Mouse (Mus musculus) hindbrain, postnatal 0 days (tissue): Measurements from ENCODE around the gene Rps6ka1. TPM values are rescaled to one million over a fixed set of nuclear protein-coding genes. Genes with fewer than 3 reads are reported as not detected.

ENCODE experiments used
- ATAC-seq: fragments of 200-750 bp; cut with Nextera tagmentation; 2 replicates; pipeline ENCODE4 v1.8.0; 2017; ENCODE audit warnings: mild to moderate bottlenecking, moderate TSS enrichment, moderate library complexity
- DNase-seq: peaks from one replicate; pipeline ENCODE4 v3.0.0-alpha.2; 2015; ENCODE audit warnings: low spot score
- H3K27ac ChIP-seq: fragments of 300-500 bp; sonication (generic); 2 replicates; pipeline ENCODE4 v1.5.1; 2014; ENCODE audit warnings: mild to moderate bottlenecking
- H3K27me3 ChIP-seq: fragments of 300-500 bp; sonication (generic); 2 replicates; pipeline ENCODE4 v1.6.1; 2014; ENCODE audit warnings: low read length, mixed read lengths; ENCODE audit not compliant: insufficient read depth
- H3K36me3 ChIP-seq: fragments of 300-500 bp; sonication (generic); 2 replicates; pipeline ENCODE4 v1.6.1; 2014; ENCODE audit warnings: low read length, mixed read lengths; ENCODE audit not compliant: insufficient read depth
- H3K4me1 ChIP-seq: fragments of 300-500 bp; sonication (generic); 2 replicates; pipeline ENCODE4 v1.6.1; 2014; ENCODE audit warnings: antibody characterized with exemption, low read length, mixed read lengths; ENCODE audit not compliant: insufficient read depth
- H3K4me2 ChIP-seq: fragments of 300-500 bp; sonication (generic); 2 replicates; pipeline ENCODE4 v1.6.1; 2014; ENCODE audit warnings: low read depth, mild to moderate bottlenecking, low read length, moderate library complexity, mixed read lengths
- H3K4me3 ChIP-seq: fragments of 300-500 bp; sonication (generic); 2 replicates; pipeline ENCODE4 v1.5.1; 2014; ENCODE audit warnings: low read length
- H3K9ac ChIP-seq: fragments of 300-500 bp; sonication (generic); replicated peaks from 2 replicates; pipeline ENCODE4 v1.6.1; 2014; ENCODE audit warnings: mild to moderate bottlenecking, low read length, moderate library complexity, mixed read lengths
- H3K9me3 ChIP-seq: fragments of 300-500 bp; sonication (generic); 2 replicates; pipeline ENCODE4 v1.6.1; 2016; ENCODE audit warnings: low read length, mixed read lengths
- CTCF ChIP-seq: IDR thresholded peaks from 2 replicates; pipeline ENCODE4 v1.5.1; 2016; ENCODE audit warnings: antibody characterized with exemption, control low read depth, low read depth
- WGBS: fragments of 180-500 bp; shearing (Covaris S2); extraction: QIAGEN DNeasy Blood & Tissue Kit; methylation state at CpG from one replicate; pipeline ENCODE4 v1.1.7; 2014; 5-methylcytosine and 5-hydroxymethylcytosine counted together
- polyA plus RNA-seq: library from polyadenylated mRNA; unstranded; fragments of >200 nt; fragmentation: Nextera tagmentation; extraction: Ambion mirVana; gene quantifications from 2 replicates; pipeline ENCODE4 v1.2.1, GENCODE M21; 2015
- total RNA-seq: library from RNA; depleted of rRNA; stranded (reverse); fragments of >200 nt; gene quantifications from 2 replicates; pipeline ENCODE4 v1.2.3, GENCODE M21; 2014

Gene Rps6ka1
- total and polyA plus RNA-seq, 2 experiments from 2014 or later, result 22.6 to 31.1 TPM

DNA sequence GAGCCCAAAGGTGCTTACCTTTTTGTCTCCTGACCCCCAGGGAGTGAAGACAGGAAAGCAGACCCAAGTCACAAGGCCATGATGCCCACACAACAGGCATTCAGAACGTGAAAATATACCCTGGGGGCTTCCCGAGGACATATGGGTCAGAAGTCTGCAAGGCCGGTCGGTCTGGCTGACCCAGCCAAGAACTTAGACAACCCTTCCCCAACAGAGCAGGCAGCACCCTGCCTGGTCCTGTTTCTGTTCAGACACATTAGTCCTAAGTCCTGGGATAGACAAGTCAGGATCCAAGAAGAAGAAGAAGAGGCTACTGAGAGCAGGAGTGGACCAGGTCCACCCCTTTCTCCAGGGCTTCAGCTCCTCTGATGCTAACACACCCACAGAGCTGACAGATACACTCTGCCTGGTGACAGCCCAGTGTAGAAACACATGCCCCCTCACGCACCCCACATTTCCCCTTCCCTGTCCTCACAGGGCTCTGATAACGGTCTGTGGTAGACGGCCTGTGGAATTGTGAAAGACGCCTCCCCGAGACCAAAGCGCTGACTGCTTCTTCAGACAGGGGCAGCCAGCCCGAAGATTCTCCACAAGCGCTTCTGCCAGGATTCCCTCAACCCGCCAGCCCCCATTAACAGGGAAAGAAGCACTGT, 12.6 kb downstream of the Rps6ka1 start:
- Histone ChIP-seq H3K27me3 (no peaks in the 10 kb centered on the region), H3K9me3 (no peaks in the 10 kb centered on the region), H3K4me2 (no peak overlapping the region), H3K4me1 (no peaks in the 10 kb centered on the region), H3K4me3 (no peak overlapping the region), H3K27ac (no peak overlapping the region), H3K9ac (no peak overlapping the region), H3K36me3 (no peaks in the 10 kb centered on the region)
- ATAC-seq (no peak), DNase-seq (no peak)
- WGBS, result 79% methylated on average over 13 of the region's 13 CpGs
- no peak for TF ChIP-seq CTCF

DNA sequence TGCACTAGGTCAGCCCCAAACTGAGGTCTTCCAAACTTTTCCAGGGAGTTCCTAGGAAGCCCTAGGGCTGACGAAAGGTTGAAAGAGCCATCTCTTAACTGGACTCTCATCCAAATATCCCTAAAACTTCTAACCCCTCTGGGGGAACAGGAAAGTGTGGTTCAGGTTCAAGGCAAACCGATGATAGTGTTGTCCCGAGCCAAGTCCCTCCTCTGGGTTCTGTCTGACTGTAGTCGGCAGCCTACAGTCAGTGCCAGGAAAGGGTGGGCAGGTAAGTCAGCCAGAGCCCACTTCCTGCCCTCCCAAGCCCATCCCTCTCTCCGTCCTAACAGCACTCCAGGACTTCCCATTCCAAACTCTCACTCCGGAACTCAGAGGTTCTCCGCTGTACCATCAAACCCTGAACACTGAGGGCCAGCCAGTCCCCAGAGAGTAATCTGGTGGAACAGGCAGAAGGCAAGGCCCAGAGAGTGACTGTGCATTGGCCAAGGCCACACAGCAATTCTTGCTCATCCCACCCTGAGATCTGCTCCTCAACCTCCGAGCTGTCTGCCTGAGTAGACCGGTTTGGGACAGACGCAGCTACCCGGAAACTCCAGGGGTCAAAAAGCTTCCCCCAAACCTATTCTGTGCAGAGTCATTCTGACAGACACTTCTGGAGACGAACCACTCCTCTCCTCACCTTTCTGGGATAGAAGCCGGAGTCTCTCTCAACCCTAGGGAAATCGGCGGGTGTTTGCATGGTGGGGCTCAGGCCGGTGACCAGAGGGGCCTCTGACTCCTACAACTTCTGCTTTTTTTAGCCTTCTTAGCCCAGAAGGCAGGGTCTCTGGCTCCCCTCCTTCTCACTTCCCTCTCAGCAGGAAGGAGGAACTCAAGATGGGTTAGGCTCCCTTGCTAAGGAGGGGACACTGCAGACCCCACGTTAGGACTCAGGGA, 13.4 kb downstream of the Rps6ka1 start:
- WGBS, result 81% methylated on average over 17 of the region's 17 CpGs
- H3K9me3 ChIP-seq, result no peaks in the 10 kb centered on the region

DNA sequence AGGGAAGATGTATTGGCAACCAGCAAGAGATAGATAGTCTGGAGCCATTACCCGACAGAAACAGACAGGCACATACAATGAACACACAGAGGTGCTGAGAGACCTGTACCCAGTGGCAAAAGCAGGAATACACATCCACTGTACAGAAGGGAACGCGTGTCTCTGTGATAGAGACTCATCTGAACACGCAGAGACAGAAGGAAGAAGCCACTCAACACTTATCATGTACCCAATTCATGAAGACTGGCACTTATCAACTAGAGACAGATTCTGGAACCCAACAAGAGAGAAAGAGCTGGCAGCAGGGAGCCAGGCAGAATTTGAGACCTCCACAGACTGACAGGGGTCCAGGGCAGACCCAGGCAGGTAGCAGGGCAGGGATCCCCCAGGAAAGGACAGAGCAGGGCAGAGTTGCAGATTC, 14.2 kb downstream of the Rps6ka1 start:
- H3K9me3 ChIP-seq, result no peaks in the 10 kb centered on the region
- no peak for DNase-seq
- no peaks in the 10 kb centered on the region for H3K36me3 ChIP-seq
- H3K4me3 ChIP-seq, result no peak overlapping the region
- no peaks in the 10 kb centered on the region for H3K27me3 ChIP-seq
- no peak for TF ChIP-seq CTCF
- WGBS, result 90% methylated on average over 4 of the region's 4 CpGs
- H3K27ac ChIP-seq, result no peak overlapping the region
- no peaks in the 10 kb centered on the region for H3K4me1 ChIP-seq
- no peak overlapping the region for H3K9ac ChIP-seq
- no peak overlapping the region for H3K4me2 ChIP-seq
- ATAC-seq, result no peak

More for the DNA sequence above, 13.4 kb downstream of the Rps6ka1 start:
- Histone ChIP-seq H3K27ac (no peak overlapping the region), H3K27me3 (no peaks in the 10 kb centered on the region), H3K4me2 (no peak overlapping the region), H3K4me3 (no peak overlapping the region), H3K9ac (no peak overlapping the region), H3K36me3 (no peaks in the 10 kb centered on the region), H3K4me1 (no peaks in the 10 kb centered on the region)
- no peak for TF ChIP-seq CTCF
- ATAC-seq (no peak), DNase-seq (no peak)

DNA sequence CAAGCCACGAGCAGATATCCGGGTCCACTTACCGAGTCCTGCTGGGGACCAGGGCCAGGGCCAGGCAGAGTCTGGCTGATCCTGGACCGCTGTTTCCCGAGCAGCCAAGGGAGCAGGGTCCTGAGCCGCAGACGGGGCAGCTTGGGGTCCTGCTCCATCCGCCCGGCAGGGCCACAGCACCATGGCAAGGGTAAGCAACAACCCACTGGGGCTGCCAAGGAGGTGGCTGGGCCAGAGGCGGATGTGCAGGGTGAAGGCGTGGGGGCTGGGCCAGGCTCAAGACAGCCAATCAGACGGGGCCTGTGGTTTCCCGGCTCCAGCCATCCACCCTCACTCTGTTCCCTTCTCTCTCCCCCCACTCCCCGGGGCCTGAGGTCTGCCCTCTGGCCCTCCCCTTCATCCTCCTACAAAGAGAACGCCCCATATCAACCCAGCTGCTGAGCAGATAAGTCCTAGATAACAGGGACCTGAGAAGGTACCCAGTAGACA, 14.7 kb downstream of the Rps6ka1 start:
- Histone ChIP-seq H3K9me3 (no peaks in the 10 kb centered on the region), H3K36me3 (no peaks in the 10 kb centered on the region), H3K4me3 (no peak overlapping the region), H3K27me3 (no peaks in the 10 kb centered on the region), H3K4me2 (no peak overlapping the region), H3K9ac (no peak overlapping the region), H3K4me1 (no peaks in the 10 kb centered on the region), H3K27ac (no peak overlapping the region)
- DNase-seq (no peak), ATAC-seq (no peak)
- no peak for TF ChIP-seq CTCF
- 65% methylated on average over 13 of the region's 15 CpGs for WGBS

DNA sequence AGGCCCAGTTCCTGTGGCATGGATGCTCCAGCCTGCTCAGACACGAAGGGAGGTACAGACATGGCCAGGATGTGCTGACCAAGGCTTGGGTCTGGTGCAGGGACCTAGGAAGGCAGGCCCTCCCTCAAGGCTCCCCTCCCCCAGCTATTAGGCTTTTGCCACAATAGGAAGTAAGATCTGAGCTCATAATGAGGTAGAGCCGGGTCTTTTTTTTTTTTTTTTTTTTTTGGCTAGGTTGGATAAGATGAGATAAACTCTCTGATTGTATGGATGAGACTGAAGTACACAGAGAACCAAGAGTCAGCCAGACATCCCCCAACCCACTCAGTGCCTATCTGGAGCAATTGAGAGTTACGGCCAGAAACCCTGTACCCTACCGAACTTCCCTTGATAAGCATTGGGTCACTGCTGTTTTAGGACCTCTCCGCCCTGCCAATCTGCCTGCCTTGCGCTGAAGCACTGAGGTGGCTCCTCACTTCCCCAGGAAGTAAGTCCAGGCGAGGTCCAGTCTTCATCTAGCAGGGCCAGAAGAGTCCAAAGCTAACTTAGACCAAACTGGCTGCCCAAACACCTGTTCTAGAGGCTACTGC, 15.3 kb downstream of the Rps6ka1 start:
- Histone ChIP-seq H3K27me3 (no peaks in the 10 kb centered on the region), H3K4me2 (no peak overlapping the region), H3K4me1 (no peaks in the 10 kb centered on the region), H3K4me3 (no peak overlapping the region), H3K9me3 (no peaks in the 10 kb centered on the region), H3K9ac (no peak overlapping the region), H3K27ac (no peak overlapping the region), H3K36me3 (no peaks in the 10 kb centered on the region)
- 91% methylated on average over 7 of the region's 7 CpGs for WGBS
- no peak for DNase-seq
- no peak for TF ChIP-seq CTCF
- ATAC-seq, result no peak

DNA sequence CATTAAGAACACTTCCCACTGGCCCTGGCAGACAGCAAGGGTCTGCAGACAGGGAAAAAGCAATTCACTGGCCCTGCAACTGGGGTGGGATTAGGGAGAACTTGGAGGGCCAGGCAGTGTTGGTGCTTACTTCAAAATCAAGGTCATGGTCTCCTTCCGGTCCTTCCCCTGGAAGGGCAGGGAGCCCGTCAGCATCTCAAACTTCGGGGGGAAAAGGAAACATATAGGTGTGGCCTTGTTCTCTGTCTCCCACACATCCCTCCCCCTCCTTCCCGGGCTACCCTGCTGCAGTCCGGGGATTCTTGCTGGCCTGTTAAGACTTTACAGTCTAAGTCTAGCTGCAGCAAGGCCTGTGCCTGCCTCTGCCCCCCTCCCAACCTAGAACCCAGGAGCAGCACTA, 22.4 kb downstream of the Rps6ka1 start:
- Histone ChIP-seq H3K9ac (no peak overlapping the region), H3K9me3 (no peaks in the 10 kb centered on the region), H3K27ac (peak overlapping the region; percentile 54; the same call in 1 of the 2 replicates), H3K4me1 (peaks cover 5% of the 10 kb centered on the region; the same call in 1 of the 2 replicates), H3K4me2 (no peak overlapping the region), H3K27me3 (no peaks in the 10 kb centered on the region), H3K4me3 (no peak overlapping the region), H3K36me3 (0 out of 2 replicates have a peak, but pooled peaks cover 6% of the 10 kb centered on the region)
- ATAC-seq, result no peak
- 79% methylated on average over 5 of the region's 5 CpGs for WGBS
- no peak for DNase-seq
- no peak for TF ChIP-seq CTCF
